Mouse (Mus musculus): ENCODE results near the gene Stam2. TPM values are rescaled to one million over a fixed set of nuclear protein-coding genes. Genes with fewer than 3 reads are reported as not detected.

The Stam2 gene
- polyA plus RNA-seq, 1 experiment = 13.6 TPM

GRCm38 (mm10) chr2:52691745-52692144 is 50.3 kb downstream of the Stam2 start:
- no peak for TF ChIP-seq GATA1 (IDR thresholded peaks at IDR 0.05; ENCODE audit: low read length)

DNA sequence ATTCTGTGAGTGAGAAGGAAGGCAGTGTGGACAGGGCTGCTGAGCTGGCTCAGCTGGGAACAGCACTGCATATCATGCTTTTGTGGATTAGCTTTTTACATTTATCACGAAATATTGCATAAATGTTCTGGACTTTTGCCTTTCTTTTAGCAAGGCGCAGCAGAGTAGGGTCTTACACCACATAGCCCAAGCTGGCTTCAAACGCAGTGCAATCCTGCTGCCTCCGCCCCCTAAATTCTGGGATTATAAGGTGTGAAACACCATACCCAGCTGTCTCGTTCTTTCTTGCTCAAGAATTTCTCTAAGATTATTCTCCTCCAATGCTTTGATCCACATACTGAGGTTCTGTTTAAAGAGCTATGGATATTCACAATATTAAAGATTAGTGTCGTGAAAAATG is 55.5 kb downstream of the Stam2 start:
- no peak for TF ChIP-seq GATA1 (IDR thresholded peaks at IDR 0.05; ENCODE audit: low read length)

DNA sequence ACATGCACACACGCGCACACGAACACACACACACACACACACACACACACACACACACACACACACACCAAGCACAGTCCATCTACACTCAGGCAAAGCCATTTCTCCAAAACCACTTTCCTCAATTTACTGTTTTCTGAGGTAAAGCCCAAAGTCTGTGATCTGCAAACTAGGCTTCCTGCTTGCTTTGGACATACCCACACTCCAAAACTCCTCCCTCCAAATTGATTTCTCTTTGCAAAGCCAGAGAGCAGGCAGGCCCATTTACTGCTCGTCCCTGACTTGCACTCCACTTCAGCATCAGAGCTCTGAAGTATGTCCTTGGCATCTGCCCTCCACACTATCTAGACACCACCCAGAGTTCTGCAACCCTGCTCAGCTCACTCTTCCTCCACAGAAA is 64.5 kb downstream of the Stam2 start:
- no peak for TF ChIP-seq GATA1 (IDR thresholded peaks at IDR 0.05; ENCODE audit: low read length)

DNA sequence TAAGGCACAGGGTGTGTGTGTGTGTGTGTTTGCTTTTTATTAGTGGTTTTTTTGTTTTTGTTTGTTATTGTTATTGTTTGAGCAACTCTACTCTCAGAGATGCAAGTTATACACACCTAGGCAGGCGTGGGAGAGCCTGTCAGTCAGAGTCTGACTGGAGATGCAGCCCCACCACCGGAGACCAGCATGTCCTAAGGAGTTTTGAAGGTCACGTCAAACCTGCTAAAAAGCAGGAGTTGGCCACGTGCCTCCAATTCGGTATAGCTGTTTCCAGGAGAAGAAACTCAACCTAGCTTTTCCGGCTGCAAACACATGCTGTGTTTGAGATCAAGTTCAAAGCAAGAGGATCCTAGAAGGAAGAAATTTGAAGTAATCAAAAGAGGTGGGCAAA is 65.2 kb downstream of the Stam2 start:
- TF ChIP-seq GATA1 (IDR thresholded peaks at IDR 0.05; ENCODE audit: low read length) = no peak

- no peak for TF ChIP-seq GATA1 (IDR thresholded peaks at IDR 0.05; ENCODE audit: low read length)
Measured at GRCm38 (mm10) chr2:52676023-52676912, 65.8 kb downstream of the Stam2 start, which contains the start of gene Cacnb4. TSS of gene Cacnb4 (minus strand) at chr2:52676831.

DNA sequence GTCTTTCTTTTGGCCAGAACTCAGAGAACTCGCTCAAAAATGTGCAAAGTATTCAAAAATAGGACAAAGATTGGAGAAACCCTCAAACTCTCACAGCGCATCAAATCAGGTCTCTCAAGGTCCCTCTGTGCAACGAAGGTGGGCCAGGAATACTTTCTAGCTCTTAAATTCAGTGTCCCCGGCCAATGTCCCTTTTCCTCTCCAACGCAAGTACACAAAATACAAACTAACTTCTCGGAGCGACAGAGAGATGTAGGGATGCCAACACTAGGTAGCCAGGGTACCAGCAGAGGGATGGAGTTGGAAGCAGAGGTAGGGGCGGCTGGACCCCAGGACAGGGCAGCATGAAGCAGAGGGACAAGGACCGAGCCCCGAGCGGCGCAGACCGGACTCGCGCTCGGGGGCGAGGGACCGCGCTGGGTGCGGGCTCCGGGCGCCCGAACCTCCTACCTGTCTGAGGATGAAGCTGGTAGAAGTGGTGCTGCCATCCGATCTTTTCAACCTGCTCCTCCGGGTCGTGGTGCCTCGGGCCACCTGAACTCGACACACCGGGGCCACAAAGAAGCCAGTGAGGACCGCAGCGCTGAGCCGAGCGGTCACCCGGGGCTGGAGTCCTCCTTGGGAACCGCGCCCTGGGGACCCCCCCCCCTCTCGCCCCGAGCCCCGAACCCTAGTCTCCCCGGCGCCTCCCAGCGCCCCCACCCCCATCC is 66.6 kb downstream of the Stam2 start:
- TF ChIP-seq GATA1 (IDR thresholded peaks at IDR 0.05; ENCODE audit: low read length) = no peak

DNA sequence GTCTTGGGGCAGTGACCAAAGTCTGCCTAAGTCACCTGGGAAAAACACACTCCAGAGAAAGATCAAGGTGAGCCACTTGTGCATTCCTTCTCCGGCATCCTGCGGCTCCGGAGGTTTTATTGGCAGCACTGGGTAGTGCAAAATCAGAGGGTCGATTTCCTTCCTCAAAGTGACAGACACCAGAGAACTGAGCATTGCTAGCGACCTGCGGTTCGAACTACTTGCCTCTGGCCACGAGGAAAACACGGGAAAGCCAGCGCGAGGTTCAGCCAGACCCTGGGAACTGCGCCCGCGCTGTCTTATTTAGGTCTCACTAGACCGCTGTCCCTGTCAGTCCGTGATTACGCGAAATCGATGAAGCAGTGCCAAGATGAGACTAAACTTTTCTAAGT is 67.2 kb downstream of the Stam2 start:
- TF ChIP-seq GATA1 (IDR thresholded peaks at IDR 0.05; ENCODE audit: low read length) = no peak

DNA sequence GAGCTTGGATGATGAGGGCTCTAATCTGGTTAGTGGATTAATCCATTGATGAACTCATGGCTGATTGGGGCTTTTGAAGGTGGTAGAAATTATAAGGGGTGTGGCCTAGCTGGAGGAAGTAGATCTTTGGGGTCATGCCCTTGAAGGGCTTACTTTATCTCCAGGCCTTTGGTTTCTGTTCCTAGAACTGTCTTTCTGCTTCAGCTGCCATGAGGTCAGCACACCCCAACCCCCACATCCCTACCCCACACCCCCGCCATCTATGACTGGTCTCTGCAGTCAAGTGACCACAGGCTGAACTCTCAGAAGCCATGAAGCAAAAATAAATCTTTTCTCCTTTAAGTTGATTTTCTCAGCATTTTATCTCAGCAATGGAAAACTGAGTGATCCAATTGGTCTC is 68.9 kb downstream of the Stam2 start:
- TF ChIP-seq GATA1 (IDR thresholded peaks at IDR 0.05; ENCODE audit: low read length) = no peak

DNA sequence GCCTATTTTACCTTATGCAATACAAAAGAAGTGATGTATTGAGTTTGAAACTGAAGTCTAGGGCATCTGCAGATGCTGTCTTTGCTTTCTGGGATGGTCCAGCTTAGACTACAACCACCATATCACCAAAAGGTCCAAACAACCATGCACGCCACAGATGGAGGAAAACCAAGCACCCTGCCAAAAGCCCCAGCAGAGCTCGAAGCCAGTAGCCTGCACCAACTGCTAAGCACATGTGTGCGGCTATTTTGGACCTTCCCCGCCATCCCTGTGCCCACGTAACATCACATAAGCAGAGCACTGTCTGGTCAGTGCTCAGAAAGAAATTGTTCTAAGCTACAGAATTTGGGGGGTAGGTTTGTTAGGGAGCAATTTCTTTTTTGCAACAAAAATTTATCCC is 71.3 kb downstream of the Stam2 start:
- TF ChIP-seq GATA1 (IDR thresholded peaks at IDR 0.05; ENCODE audit: low read length) = no peak

DNA sequence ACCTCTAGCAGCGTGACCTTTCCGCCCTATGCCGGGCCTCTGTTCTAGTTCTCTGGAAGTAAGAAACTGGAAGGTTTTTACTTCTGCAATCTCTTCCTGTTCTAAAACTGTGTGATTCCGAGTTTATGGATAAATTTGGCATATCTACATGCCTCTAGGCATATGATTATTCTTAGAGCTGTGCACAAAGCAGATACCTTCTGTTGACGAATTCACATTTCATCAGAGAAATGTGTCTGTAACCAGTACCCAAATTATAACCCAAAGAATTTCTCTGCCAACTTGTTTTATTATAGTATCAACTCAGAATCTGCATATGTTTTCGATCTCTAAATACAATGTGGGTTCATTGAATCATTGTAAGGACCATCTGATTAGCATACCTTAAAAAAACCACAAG is 73.6 kb downstream of the Stam2 start:
- TF ChIP-seq GATA1 (IDR thresholded peaks at IDR 0.05; ENCODE audit: low read length) = no peak

GRCm38 (mm10) chr2:52656722-52657121 is 85.4 kb downstream of the Stam2 start:
- TF ChIP-seq GATA1 (IDR thresholded peaks at IDR 0.05; ENCODE audit: low read length) = no peak

GRCm38 (mm10) chr2:52654541-52654940 is 87.5 kb downstream of the Stam2 start:
- TF ChIP-seq GATA1 (IDR thresholded peaks at IDR 0.05; ENCODE audit: low read length) = no peak

DNA sequence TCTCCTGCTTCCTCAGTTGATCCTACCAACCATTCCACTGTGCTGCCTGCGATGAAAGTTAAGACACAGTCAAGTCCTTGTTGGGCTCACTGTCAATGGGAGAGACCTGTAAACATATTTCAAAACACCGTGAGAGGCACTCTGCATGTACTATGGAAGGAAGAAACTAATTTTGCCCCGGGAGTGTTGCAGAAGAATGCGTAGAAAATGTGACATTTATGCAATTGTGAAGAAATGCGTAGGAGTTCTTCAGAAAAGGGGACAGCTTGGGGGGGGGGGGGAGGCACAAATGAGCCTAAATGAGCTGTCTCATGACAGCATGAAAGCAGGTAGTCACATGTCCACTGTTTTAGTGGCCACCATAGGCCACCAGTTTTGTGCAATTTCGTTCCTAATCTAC is 90.5 kb downstream of the Stam2 start:
- TF ChIP-seq GATA1 (IDR thresholded peaks at IDR 0.05; ENCODE audit: low read length) = no peak

DNA sequence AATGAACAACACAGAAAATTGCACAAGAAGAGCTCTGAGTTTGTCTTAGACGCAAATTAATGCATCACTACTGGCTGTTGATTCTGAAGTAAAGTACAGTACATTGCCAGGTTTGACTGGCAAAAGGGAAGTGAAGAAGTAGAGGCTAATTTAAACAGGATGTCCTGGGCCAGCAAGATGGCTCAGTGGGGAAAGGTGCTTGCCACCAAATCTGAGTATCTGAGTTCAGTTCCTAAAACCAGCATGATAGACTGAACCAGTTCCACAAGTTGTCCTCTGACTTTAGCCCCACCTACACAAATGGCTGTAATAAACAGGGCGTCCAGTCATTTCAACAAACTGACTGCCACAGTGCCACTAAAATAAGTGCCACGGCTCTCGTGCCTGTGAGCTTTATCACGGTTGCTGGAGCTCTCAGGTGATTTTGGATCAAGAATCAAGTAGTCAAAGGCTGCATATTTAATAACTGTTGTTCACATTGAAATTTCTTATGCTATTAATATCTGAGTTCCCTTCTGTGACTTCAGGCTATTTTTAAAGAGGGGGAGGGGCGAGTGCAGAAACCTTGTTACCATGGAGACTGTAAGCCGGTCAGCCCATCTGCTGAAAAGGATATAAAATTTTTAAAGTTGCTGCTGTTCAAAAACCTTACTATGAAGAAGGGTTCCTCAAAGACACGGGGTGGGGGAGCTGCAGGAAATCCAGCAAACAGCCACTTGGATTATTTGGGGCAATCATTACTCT is 94.7 kb downstream of the Stam2 start:
- no peak for TF ChIP-seq GATA1 (IDR thresholded peaks at IDR 0.05; ENCODE audit: low read length)

GRCm38 (mm10) chr2:52643657-52644056 is 98.4 kb downstream of the Stam2 start:
- TF ChIP-seq GATA1 (IDR thresholded peaks at IDR 0.05; ENCODE audit: low read length) = no peak

Other genes with a start within 250 kb of the Stam2 start
- not detected in 2 replicates for gene Cacnb4, start 65.5 kb downstream of the Stam2 start, polyA plus RNA-seq (2012)
- gene Fmnl2, start 115.6 kb upstream of the Stam2 start, polyA plus RNA-seq (2012) = not detected in 2 replicates